ENCODE assay signal across 11 mouse cellular contexts in genomic region chr13:63957098-63957497, GRCm38 (mm10).
DNase-seq lines count a peak whose midpoint lies in the region; ATAC-seq and TF ChIP-seq lines count a peak whose summit lies in the region.
"Had no signal": no experiment of that assay in that cellular context is flagged by ENCODE, and none has a peak within 500 bp of the region (broad histone marks: within the 10 kb centered on the region; RNA-seq: fewer than 3 reads in every experiment).

No protein-coding gene starts in this region.

- H3K27ac ChIP-seq in liver, adult 2 months (replicated peaks; ENCODE audit: insufficient read depth, low read depth, low read length) = peak overlapping the region; percentile 82
- H3K27ac ChIP-seq in liver, embryonic 12.5 days = no peak overlapping the region
- no peak overlapping the region for H3K27ac ChIP-seq in intestine, embryonic 15.5 days
- H3K27ac ChIP-seq in forebrain, embryonic 14.5 days (ENCODE audit: low read depth, low read length) = no peak overlapping the region
- H3K27ac ChIP-seq: forebrain, embryonic 10.5 days; hindbrain, postnatal 0 days had no signal

- H3K9me3 ChIP-seq in liver, embryonic 12.5 days (replicated peaks) = 0 out of 2 replicates have a peak, but pooled peaks cover 10% of the 10 kb centered on the region
- no peaks in the 10 kb centered on the region for H3K9me3 ChIP-seq in intestine, embryonic 15.5 days
- H3K9me3 ChIP-seq in forebrain, embryonic 14.5 days (replicated peaks; ENCODE audit: control insufficient read depth, low read length) = 0 out of 2 replicates have a peak, but pooled peaks cover 3% of the 10 kb centered on the region

- H3K9ac ChIP-seq in liver, adult 2 months (ENCODE audit: low read depth, low read length) = no peak overlapping the region
- no peak overlapping the region for H3K9ac ChIP-seq in liver, embryonic 12.5 days
- H3K9ac ChIP-seq in intestine, embryonic 15.5 days = no peak overlapping the region
- H3K9ac ChIP-seq in forebrain, embryonic 14.5 days (ENCODE audit: low read length) = no peak overlapping the region

- ATAC-seq in liver, embryonic 12.5 days = no peak
- peak; percentile 34 for ATAC-seq in intestine, embryonic 15.5 days
- ATAC-seq in erythroid progenitor cell, adult 5-6 weeks (replicated peaks; ENCODE audit: low FRiP score, poor library complexity, severe bottlenecking) = no peak
- ATAC-seq in forebrain, embryonic 14.5 days = no peak
- ATAC-seq: hindbrain, postnatal 0 days had no signal

- H3K4me1 ChIP-seq in liver, adult 2 months (ENCODE audit: control insufficient read depth, insufficient read depth, low read length) = peaks cover 14% of the 10 kb centered on the region
- H3K4me1 ChIP-seq in liver, embryonic 12.5 days = no peaks in the 10 kb centered on the region
- peaks cover 3% of the 10 kb centered on the region for H3K4me1 ChIP-seq in intestine, embryonic 15.5 days (replicated peaks)
- no peaks in the 10 kb centered on the region for H3K4me1 ChIP-seq in forebrain, embryonic 14.5 days (ENCODE audit: control insufficient read depth, insufficient read depth, low read length)

- no peak overlapping the region for H3K4me2 ChIP-seq in liver, embryonic 12.5 days
- H3K4me2 ChIP-seq in intestine, embryonic 15.5 days (replicated peaks) = no peak overlapping the region
- no peak overlapping the region for H3K4me2 ChIP-seq in forebrain, embryonic 14.5 days (ENCODE audit: low read length)

- H3K27me3 ChIP-seq in liver, adult 2 months (ENCODE audit: control insufficient read depth, insufficient read depth, low read length) = no peaks in the 10 kb centered on the region
- no peaks in the 10 kb centered on the region for H3K27me3 ChIP-seq in liver, embryonic 12.5 days (replicated peaks)
- H3K27me3 ChIP-seq in intestine, embryonic 15.5 days (replicated peaks) = no peaks in the 10 kb centered on the region
- H3K27me3 ChIP-seq in forebrain, embryonic 14.5 days (replicated peaks; ENCODE audit: control insufficient read depth, insufficient read depth, low read length) = no peaks in the 10 kb centered on the region

- no peak overlapping the region for H3K4me3 ChIP-seq in liver, adult 2 months (ENCODE audit: insufficient read depth, low read depth, low read length)
- no peak overlapping the region for H3K4me3 ChIP-seq in liver, embryonic 12.5 days
- H3K4me3 ChIP-seq in intestine, embryonic 15.5 days (replicated peaks) = no peak overlapping the region
- no peak overlapping the region for H3K4me3 ChIP-seq in forebrain, embryonic 14.5 days (ENCODE audit: low read depth, low read length)
- H3K4me3 ChIP-seq: forebrain, embryonic 10.5 days had no signal

- H3K36me3 ChIP-seq in liver, adult 2 months (ENCODE audit: control insufficient read depth, insufficient read depth, low read length) = no peaks in the 10 kb centered on the region
- no peaks in the 10 kb centered on the region for H3K36me3 ChIP-seq in liver, embryonic 12.5 days
- no peaks in the 10 kb centered on the region for H3K36me3 ChIP-seq in intestine, embryonic 15.5 days
- H3K36me3 ChIP-seq in forebrain, embryonic 14.5 days (ENCODE audit: control insufficient read depth, insufficient read depth, low read length) = no peaks in the 10 kb centered on the region
- H3K36me3 ChIP-seq: forebrain, embryonic 10.5 days; G1E had no signal

- no peak for TF ChIP-seq POLR2A in liver, adult 2 months (IDR thresholded peaks at IDR 0.05; ENCODE audit: extremely low read depth, insufficient read depth, low read length)

- no peaks in the 10 kb centered on the region for H3K79me2 ChIP-seq in liver, adult 2 months (ENCODE audit: control insufficient read depth, insufficient read depth, low read length)

- no peak for TF ChIP-seq CTCF in liver, adult 2 months (IDR thresholded peaks at IDR 0.05; ENCODE audit: low read depth, low read length)

- WGBS in liver, adult 2 months = 17% methylated on average over 5 of the region's 5 CpGs
- WGBS in liver, embryonic 12.5 days (ENCODE audit: insufficient replicate concordance) = 48% methylated on average over 5 of the region's 5 CpGs
- WGBS in intestine, embryonic 15.5 days = 15% methylated on average over 5 of the region's 5 CpGs
- 81% methylated on average over 5 of the region's 5 CpGs for WGBS in forebrain, embryonic 14.5 days

- DNase-seq in liver, adult 2 months (ENCODE audit: extremely low read depth, low read depth, low spot score) = peak; percentile 93
- peak; percentile 88 for DNase-seq in kidney, adult 9 months
- DNase-seq in mesoderm, embryonic 11.5 days (ENCODE audit: low read depth, low spot score) = peak; percentile 45
- no peak for DNase-seq in forebrain, embryonic 14.5 days (ENCODE audit: low spot score)
- DNase-seq: cerebellum, postnatal 14 days had no signal
